In genomic region chr5:140035641-140036040, GRCm38 (mm10) we compare ENCODE assay signal across 14 mouse cellular contexts.
"Had no signal": no experiment of that assay in that cellular context is flagged by ENCODE, and none has a peak within 500 bp of the region (broad histone marks: within the 10 kb centered on the region; RNA-seq: fewer than 3 reads in every experiment).

No protein-coding gene starts in this region.

- H3K4me3 ChIP-seq: hindbrain, embryonic 13.5 days; intestine, embryonic 15.5 days; left cerebral cortex, adult 2 months; myocyte; neural tube, embryonic 13.5 days; stomach, embryonic 15.5 days had no signal

- ATAC-seq: hindbrain, embryonic 16.5 days; lung, postnatal 0 days; midbrain, embryonic 16.5 days had no signal

- H3K9me3 ChIP-seq: hindbrain, embryonic 13.5 days; intestine, embryonic 15.5 days; neural tube, embryonic 13.5 days; stomach, embryonic 15.5 days had no signal

- H3K4me2 ChIP-seq: hindbrain, embryonic 13.5 days; intestine, embryonic 15.5 days; lung, embryonic 14.5 days; neural tube, embryonic 13.5 days; stomach, embryonic 15.5 days had no signal

- H3K27ac ChIP-seq: hindbrain, embryonic 13.5 days; left cerebral cortex, adult 2 months; macrophage; neural tube, embryonic 13.5 days; stomach, embryonic 15.5 days had no signal

- H3K27me3 ChIP-seq: hindbrain, embryonic 13.5 days; intestine, embryonic 15.5 days; neural tube, embryonic 13.5 days; stomach, embryonic 15.5 days had no signal

- H3K9ac ChIP-seq: hindbrain, embryonic 13.5 days; intestine, embryonic 15.5 days; lung, embryonic 14.5 days; neural tube, embryonic 13.5 days; stomach, embryonic 15.5 days had no signal

- DNase-seq: layer of hippocampus, adult 9-11 months; right cerebral cortex, postnatal 25 days; spleen, adult 18-20 months had no signal

- H3K36me3 ChIP-seq: hindbrain, embryonic 13.5 days; intestine, embryonic 15.5 days; neural tube, embryonic 13.5 days; stomach, embryonic 15.5 days had no signal

- H3K4me1 ChIP-seq: neural tube, embryonic 13.5 days had no signal
